Mouse (Mus musculus) liver, embryonic 14.5 days (tissue): ENCODE measurements around the gene Rfk.
A peak's percentile ranks its signal among the peaks of the same experiment; 100 is the strongest.

Experiments
- CTCF ChIP-seq: IDR thresholded peaks from 2 replicates; pipeline ENCODE4 v1.5.1; 2016; ENCODE audit warnings: antibody characterized with exemption, low read depth, control low read depth
- EP300 ChIP-seq: IDR thresholded peaks from 2 replicates; pipeline ENCODE4 v1.6.1; 2016; ENCODE audit warnings: antibody characterized with exemption, low read depth

DNA sequence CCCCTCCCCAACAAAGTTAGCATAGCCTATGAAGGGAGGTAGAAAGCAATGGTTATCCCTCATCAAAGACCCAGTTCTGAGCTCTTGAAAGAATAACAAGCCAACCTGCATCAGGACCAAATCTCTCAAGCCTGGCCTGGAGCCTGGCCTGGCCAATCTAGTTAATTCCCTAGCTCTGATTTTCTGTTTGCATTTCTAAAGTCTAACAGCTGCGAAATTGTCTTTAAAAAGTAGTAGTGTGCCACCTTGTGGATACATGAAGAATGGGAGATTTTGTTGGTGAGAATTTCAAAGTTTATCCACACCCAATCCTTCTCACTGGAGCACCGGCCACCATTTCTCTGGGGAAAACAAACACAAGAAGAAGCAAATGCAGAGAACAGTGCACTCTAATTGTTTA, 5.4 kb upstream of the Rfk start:
- peak; percentile 59 for TF ChIP-seq CTCF
- TF ChIP-seq EP300: no peak
